Mouse (Mus musculus) monocyte, adult 2 months (primary cell): ENCODE data around the gene Olfr392.

Source experiments
- DNase-seq, 2 experiments: peaks; one replicate each; pipeline ENCODE4 v3.0.0; 2022; ENCODE audit warnings: low spot score in 2 of 2, low read depth in 1 of 2

Olfr392 gene

GRCm38 (mm10) chr11:73816949-73817348 is at the start of gene Olfr392:
TSS of gene Olfr392 (minus strand) at chr11:73817049.
- no peak for DNase-seq

- DNase-seq, result no peak
Measured at GRCm38 (mm10) chr11:73851354-73851753, 34.5 kb upstream of the Olfr392 start, which contains the start of gene Olfr393. TSS of gene Olfr393 (minus strand) at chr11:73851454.

- no peak for DNase-seq
Measured at GRCm38 (mm10) chr11:73802952-73803351, 13.9 kb downstream of the Olfr392 start, which contains the start of gene Olfr391-ps. TSS of gene Olfr391-ps (minus strand) at chr11:73803052.

GRCm38 (mm10) chr11:73782664-73783063 is 34.2 kb downstream of the Olfr392 start, which contains the start of gene Olfr390:
TSS of gene Olfr390 (plus strand) at chr11:73782964.
- no peak for DNase-seq

GRCm38 (mm10) chr11:73780613-73781012 is 36.2 kb downstream of the Olfr392 start, which contains the start of gene Olfr389:
TSS of gene Olfr389 (minus strand) at chr11:73780713.
- no peak for DNase-seq
